Mouse (Mus musculus) bone marrow, adult 2 months (tissue): Measurements from ENCODE around the gene Glb1l3.
"Not testable (repeated sequence)": the region's sequence is repeated elsewhere in the genome, so short reads cannot be mapped to it uniquely, and the experiment has no call there.

Experiments
- CTCF ChIP-seq: fragments of 200-500 bp; IDR thresholded peaks from 2 replicates; pipeline ENCODE4 v1.5.1; 2011; ENCODE audit warnings: low read length, control low read depth; ENCODE audit not compliant: control insufficient read depth, insufficient read depth
- POLR2A ChIP-seq: fragments of 200-500 bp; IDR thresholded peaks from 2 replicates; pipeline ENCODE4 v1.6.1; 2011; ENCODE audit warnings: low read depth, mild to moderate bottlenecking, control low read depth, low read length, borderline replicate concordance; ENCODE audit not compliant: control insufficient read depth

- TF ChIP-seq CTCF, POLR2A: not testable (repeated sequence)
These were observed 9.2 kb upstream of the Glb1l3 start for GRCm38 (mm10) chr9:26869856-26870255.
